8 mouse cellular contexts compared by ENCODE assay signal in the genomic region with DNA sequence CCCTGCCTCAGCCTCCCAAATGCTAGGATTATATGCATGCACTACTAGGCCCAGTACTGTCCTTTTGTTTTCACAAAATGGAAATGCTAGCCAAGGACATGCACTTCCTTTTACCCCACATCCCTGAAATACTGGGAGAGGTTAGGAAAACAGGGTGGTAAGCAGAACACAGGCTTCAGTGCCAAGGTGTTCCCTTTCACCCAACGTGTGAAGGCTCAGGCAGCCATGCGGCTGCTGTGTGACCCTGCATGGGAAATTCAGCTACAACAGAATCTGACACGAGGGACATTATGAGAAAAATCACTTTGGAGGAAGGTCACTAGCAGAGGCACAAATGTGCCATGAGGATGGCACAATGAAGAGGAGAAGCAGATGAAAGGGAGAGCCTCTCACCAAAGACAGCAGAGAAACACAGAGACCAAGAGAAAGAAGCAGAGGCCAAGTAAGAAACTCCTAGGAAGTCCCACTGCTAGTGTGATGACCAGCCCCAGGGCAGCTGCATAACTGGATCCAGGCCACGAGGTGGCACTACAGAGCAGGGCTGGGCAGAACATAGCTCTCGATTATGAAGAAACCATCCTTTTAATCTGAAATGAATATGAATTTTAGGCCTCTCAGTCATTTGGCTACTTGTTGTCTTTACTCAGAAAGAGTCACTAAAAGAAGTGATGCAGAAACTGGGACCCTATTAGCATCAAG. TPM values are rescaled to one million over a fixed set of nuclear protein-coding genes. Genes with fewer than 3 reads are reported as not detected.
DNase-seq lines count a peak whose midpoint lies in the region; ATAC-seq and TF ChIP-seq lines count a peak whose summit lies in the region.

No protein-coding gene starts in this region.

- no peaks in the 10 kb centered on the region for H3K79me2 ChIP-seq in heart, adult 2 months (replicated peaks; ENCODE audit: control insufficient read depth, insufficient read depth, low read length)

- DNase-seq in CD8-positive naive resting alpha-beta T cell, adult 2 months (ENCODE audit: low read depth in 2 of 2, low spot score in 2 of 2) = peak; percentile 38 to 60
- peak; percentile 85 to 95 for DNase-seq in adrenal gland, adult (ENCODE audit: inconsistent age in 2 of 2, low spot score in 1 of 2)
- DNase-seq in heart, adult 2 months = peak; percentile 79 to 86
- peak; percentile 33 for DNase-seq in retina, postnatal 7 days (ENCODE audit: low read depth, low spot score)
- peak; percentile 47 for DNase-seq in urinary bladder, adult 2 months (ENCODE audit: low spot score)

- peak; percentile 87; the same call in 1 of the 2 replicates for TF ChIP-seq EP300 in heart, adult 2 months (IDR thresholded peaks at IDR 0.05; ENCODE audit: insufficient read depth, low read depth, low read length)

- H3K4me1 ChIP-seq in cortical plate, adult 2 months (ENCODE audit: control insufficient read depth, insufficient read depth, low read length) = peaks cover 4% of the 10 kb centered on the region
- H3K4me1 ChIP-seq in heart, adult 2 months (ENCODE audit: control insufficient read depth, insufficient read depth, low read length) = no peaks in the 10 kb centered on the region
- H3K4me1 ChIP-seq in kidney, embryonic 16.5 days (ENCODE audit: insufficient read depth, low read length) = no peaks in the 10 kb centered on the region
- H3K4me1 ChIP-seq in lung, embryonic 16.5 days (replicated peaks; ENCODE audit: control insufficient read depth, insufficient read depth, low read length) = peaks cover 6% of the 10 kb centered on the region

- intact Hi-C loops in heart, adult 2 months (cut with DNase I) = loop anchor here (1.0 to 10.0 kb wide), 4 partner anchors 20 to 240 kb away; a partner anchor contains a TSS

- no peak overlapping the region for H3K9ac ChIP-seq in heart, adult 2 months (ENCODE audit: low read depth, low read length)
- H3K9ac ChIP-seq in kidney, embryonic 16.5 days (replicated peaks; ENCODE audit: low read length) = no peak overlapping the region
- H3K9ac ChIP-seq in lung, embryonic 16.5 days (ENCODE audit: low read length) = no peak overlapping the region

- 32% methylated on average over 5 of the region's 5 CpGs for WGBS in heart, adult 2 months
- 46% methylated on average over 5 of the region's 5 CpGs for WGBS in kidney, embryonic 16.5 days
- 44% methylated on average over 5 of the region's 5 CpGs for WGBS in lung, embryonic 16.5 days

- H3K4me2 ChIP-seq in kidney, embryonic 16.5 days (replicated peaks; ENCODE audit: low read depth, low read length) = no peak overlapping the region
- H3K4me2 ChIP-seq in lung, embryonic 16.5 days (ENCODE audit: low read depth, low read length) = no peak overlapping the region

- H3K4me3 ChIP-seq in cortical plate, adult 2 months (ENCODE audit: insufficient read depth, low read length) = no peak overlapping the region
- H3K4me3 ChIP-seq in heart, adult 2 months = no peak overlapping the region
- H3K4me3 ChIP-seq in kidney, embryonic 16.5 days (ENCODE audit: low read length) = no peak overlapping the region
- no peak overlapping the region for H3K4me3 ChIP-seq in lung, embryonic 16.5 days (ENCODE audit: low read length)

- ATAC-seq in kidney, embryonic 16.5 days (ENCODE audit: low FRiP score, low TSS enrichment) = peak; percentile 80; the same call in 1 of the 2 replicates
- ATAC-seq in lung, embryonic 16.5 days (ENCODE audit: low read depth) = peak; percentile 73

- no peaks in the 10 kb centered on the region for H3K27me3 ChIP-seq in heart, adult 2 months (ENCODE audit: control insufficient read depth, insufficient read depth, low read length)
- H3K27me3 ChIP-seq in kidney, embryonic 16.5 days (ENCODE audit: insufficient read depth, low read length) = no peaks in the 10 kb centered on the region
- no peaks in the 10 kb centered on the region for H3K27me3 ChIP-seq in lung, embryonic 16.5 days (ENCODE audit: control insufficient read depth, insufficient read depth, low read depth, low read length)

- peak; percentile 90 for TF ChIP-seq CTCF in cortical plate, adult 2 months (IDR thresholded peaks at IDR 0.05; ENCODE audit: extremely low read depth, insufficient read depth, low read length)
- no peak; the same call in 1 of the 2 replicates for TF ChIP-seq CTCF in heart, adult 2 months (IDR thresholded peaks at IDR 0.05)

- H3K9me3 ChIP-seq in kidney, embryonic 16.5 days (ENCODE audit: low read length) = no peaks in the 10 kb centered on the region
- H3K9me3 ChIP-seq in lung, embryonic 16.5 days (ENCODE audit: control insufficient read depth, low read length) = no peaks in the 10 kb centered on the region

- H3K27ac ChIP-seq in cortical plate, adult 2 months (ENCODE audit: insufficient read depth, low read length) = no peak overlapping the region
- H3K27ac ChIP-seq in heart, adult 2 months = no peak overlapping the region
- no peak overlapping the region for H3K27ac ChIP-seq in kidney, embryonic 16.5 days (ENCODE audit: low read length)
- no peak overlapping the region; the same call in 1 of the 2 replicates for H3K27ac ChIP-seq in lung, embryonic 16.5 days (ENCODE audit: low read length)

- H3K36me3 ChIP-seq in heart, adult 2 months (ENCODE audit: control insufficient read depth, insufficient read depth, low read length) = no peaks in the 10 kb centered on the region
- H3K36me3 ChIP-seq in kidney, embryonic 16.5 days (ENCODE audit: insufficient read depth, low read length) = peaks cover 44% of the 10 kb centered on the region
- H3K36me3 ChIP-seq in lung, embryonic 16.5 days (ENCODE audit: control insufficient read depth, insufficient read depth, low read length) = peaks cover 37% of the 10 kb centered on the region

- TF ChIP-seq POLR2A in cortical plate, adult 2 months (IDR thresholded peaks at IDR 0.05; ENCODE audit: extremely low read depth, insufficient read depth, low read length) = no peak
- TF ChIP-seq POLR2A in heart, adult 2 months (IDR thresholded peaks at IDR 0.05; ENCODE audit: insufficient read depth, low read depth, low read length) = no peak

RNA-seq across cellular contexts. Expression of a gene that starts 21.0 kb away (rescaled TPM):
- polyA plus RNA-seq in cortical plate, adult 2 months (2012; rRNA removed) = 44.8 and 46.1 TPM in 2 replicates
- total RNA-seq in heart, adult 2 months (2021) = 10 to 100 TPM; 22.9 to 26.3 TPM
- 15.2 and 21.8 TPM in 2 replicates for polyA plus RNA-seq in heart, adult 2 months (2012; rRNA removed)
- polyA plus RNA-seq in kidney, embryonic 16.5 days (2015; fragmentation: Nextera tagmentation; extraction: Ambion mirVana) = 32.7 and 33.3 TPM in 2 replicates
- 28.7 and 28.8 TPM in 2 replicates for polyA plus RNA-seq in lung, embryonic 16.5 days (2015; fragmentation: Nextera tagmentation; extraction: Ambion mirVana)
- 24.8 and 26.4 TPM in 2 replicates for polyA plus RNA-seq in urinary bladder, adult 2 months (2012; rRNA removed)

RNA-seq across cellular contexts. Expression of a gene that starts 22.7 kb away (rescaled TPM):
- 6.8 and 9.4 TPM in 2 replicates for polyA plus RNA-seq in cortical plate, adult 2 months (2012; rRNA removed)
- 1 to 10 TPM in 1 of 2 experiments, under 1 TPM in 1; 0.76 to 1.1 TPM for total RNA-seq in heart, adult 2 months (2021)
- 2.2 and 3.7 TPM in 2 replicates for polyA plus RNA-seq in heart, adult 2 months (2012; rRNA removed)
- 15.7 and 18.3 TPM in 2 replicates for polyA plus RNA-seq in kidney, embryonic 16.5 days (2015; fragmentation: Nextera tagmentation; extraction: Ambion mirVana)
- polyA plus RNA-seq in lung, embryonic 16.5 days (2015; fragmentation: Nextera tagmentation; extraction: Ambion mirVana) = 20.7 and 21.7 TPM in 2 replicates
- 9.2 and 11.0 TPM in 2 replicates for polyA plus RNA-seq in urinary bladder, adult 2 months (2012; rRNA removed)

RNA-seq across cellular contexts. Expression of a gene that starts 53.2 kb away (rescaled TPM):
- 3.3 and 4.7 TPM in 2 replicates for polyA plus RNA-seq in cortical plate, adult 2 months (2012; rRNA removed)
- total RNA-seq in heart, adult 2 months (2021) = 10 to 100 TPM; 16.1 to 16.3 TPM
- 35.0 and 47.5 TPM in 2 replicates for polyA plus RNA-seq in heart, adult 2 months (2012; rRNA removed)
- 20.0 and 20.5 TPM in 2 replicates for polyA plus RNA-seq in kidney, embryonic 16.5 days (2015; fragmentation: Nextera tagmentation; extraction: Ambion mirVana)
- 24.3 and 25.0 TPM in 2 replicates for polyA plus RNA-seq in lung, embryonic 16.5 days (2015; fragmentation: Nextera tagmentation; extraction: Ambion mirVana)
- 25.3 and 26.4 TPM in 2 replicates for polyA plus RNA-seq in urinary bladder, adult 2 months (2012; rRNA removed)

Comparison
In these comparisons a context has a peak if more than half of its experiments do, and no peak if none do; other contexts are left out.
1. DNase-seq: peak in every context shown above with its lines; median percentile 90 in adrenal gland, adult; 82 in heart, adult 2 months; 49 in CD8-positive naive resting alpha-beta T cell, adult 2 months; 47 in urinary bladder, adult 2 months; 33 in retina, postnatal 7 days.